Mouse (Mus musculus): Measurements from ENCODE around the gene BC049715.

DNA sequence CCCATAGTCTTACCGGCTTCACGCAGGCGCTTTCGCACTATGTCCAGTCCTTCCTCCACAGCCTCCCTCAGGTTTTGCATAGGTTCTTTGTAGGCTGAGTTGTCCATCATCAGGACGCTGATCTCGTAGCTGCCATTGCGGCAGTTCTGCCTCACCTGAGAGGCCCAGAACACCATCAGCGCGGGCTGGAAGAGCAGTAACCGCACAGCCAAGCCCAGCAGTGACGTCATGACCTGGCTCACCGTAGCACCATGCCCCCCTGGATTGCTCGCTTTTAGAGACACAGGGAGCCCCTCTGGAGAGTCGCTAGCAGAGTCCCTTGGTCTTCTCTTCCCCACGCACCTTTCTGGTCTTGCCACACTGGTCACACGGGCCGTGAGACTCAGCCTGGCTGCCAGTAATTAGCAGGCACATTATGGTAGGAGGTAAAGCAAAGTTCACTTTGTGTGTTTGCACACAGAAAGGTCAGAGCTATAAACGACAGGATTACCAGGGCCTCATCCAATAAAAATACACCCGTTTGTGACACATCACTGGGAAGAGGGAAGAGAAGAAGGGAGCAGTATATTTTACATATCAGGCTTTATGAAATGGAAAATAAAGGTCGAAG is 45.9 kb upstream of the BC049715 start, which contains the start of gene Gucy2c:
- no peak for TF ChIP-seq CTCF (IDR thresholded peaks at IDR 0.05; ENCODE audit: low read depth)
- TF ChIP-seq EP300 (optimal IDR thresholded peaks at IDR 0.05): no peak

All from stomach, postnatal 0 days (tissue).